Mouse (Mus musculus) liver, postnatal 0 days (tissue): ENCODE measurements around the gene Gabrp. TPM values are rescaled to one million over a fixed set of nuclear protein-coding genes. Genes with fewer than 3 reads are reported as not detected.

Experiments used
- ATAC-seq: fragments of 200-750 bp; cut with Nextera tagmentation; 2 replicates; pipeline ENCODE4 v1.8.0; 2017; ENCODE audit warnings: mild to moderate bottlenecking, moderate library complexity
- DNase-seq: peaks from one replicate; pipeline ENCODE4 v3.0.0-alpha.2; 2016
- H3K27ac ChIP-seq: fragments of 300-500 bp; sonication (generic); 2 replicates; pipeline ENCODE4 v1.5.1; 2014; ENCODE audit warnings: antibody characterized with exemption, moderate library complexity, mild to moderate bottlenecking, low read depth
- H3K27me3 ChIP-seq: fragments of 300-500 bp; sonication (generic); 2 replicates; pipeline ENCODE4 v1.6.1; 2014; ENCODE audit warnings: low read length, control low read depth, mixed read lengths; ENCODE audit not compliant: insufficient read depth
- H3K36me3 ChIP-seq: fragments of 300-500 bp; sonication (generic); replicated peaks from 2 replicates; pipeline ENCODE4 v1.6.1; 2014; ENCODE audit warnings: mild to moderate bottlenecking, control low read depth, low read length, moderate library complexity, mixed read lengths; ENCODE audit not compliant: insufficient read depth
- H3K4me1 ChIP-seq: fragments of 300-500 bp; sonication (generic); 2 replicates; pipeline ENCODE4 v1.6.1; 2014; ENCODE audit warnings: antibody characterized with exemption, mild to moderate bottlenecking, control low read depth; ENCODE audit not compliant: insufficient read depth
- H3K4me2 ChIP-seq: fragments of 300-500 bp; sonication (generic); 2 replicates; pipeline ENCODE4 v1.6.1; 2014; ENCODE audit warnings: low read depth, mild to moderate bottlenecking, low read length, moderate library complexity, mixed read lengths
- H3K4me3 ChIP-seq: fragments of 300-500 bp; sonication (generic); 2 replicates; pipeline ENCODE4 v1.5.1; 2014; ENCODE audit warnings: low read depth, low read length
- H3K9ac ChIP-seq: fragments of 300-500 bp; sonication (generic); replicated peaks from 2 replicates; pipeline ENCODE4 v1.6.1; 2014; ENCODE audit warnings: mild to moderate bottlenecking, moderate library complexity
- H3K9me3 ChIP-seq: fragments of 300-500 bp; sonication (generic); 2 replicates; pipeline ENCODE4 v1.6.1; 2016; ENCODE audit warnings: mild to moderate bottlenecking, control low read depth, low read length, mixed read lengths
- CTCF ChIP-seq: sonication (generic); IDR thresholded peaks from 2 replicates; pipeline ENCODE4 v1.5.1; 2016; ENCODE audit warnings: antibody characterized with exemption, low read depth
- EP300 ChIP-seq: IDR thresholded peaks from 2 replicates; pipeline ENCODE4 v1.6.1; 2016; ENCODE audit warnings: antibody characterized with exemption, low read depth, mild to moderate bottlenecking
- polyA plus RNA-seq: library from polyadenylated mRNA; unstranded; fragments of >200 nt; fragmentation: Nextera tagmentation; extraction: Ambion mirVana; gene quantifications from 2 replicates; pipeline ENCODE4 v1.2.1, GENCODE M21; 2015

Gene Gabrp
- polyA plus RNA-seq, 1 experiment from 2014 or later: 0.05 TPM

DNA sequence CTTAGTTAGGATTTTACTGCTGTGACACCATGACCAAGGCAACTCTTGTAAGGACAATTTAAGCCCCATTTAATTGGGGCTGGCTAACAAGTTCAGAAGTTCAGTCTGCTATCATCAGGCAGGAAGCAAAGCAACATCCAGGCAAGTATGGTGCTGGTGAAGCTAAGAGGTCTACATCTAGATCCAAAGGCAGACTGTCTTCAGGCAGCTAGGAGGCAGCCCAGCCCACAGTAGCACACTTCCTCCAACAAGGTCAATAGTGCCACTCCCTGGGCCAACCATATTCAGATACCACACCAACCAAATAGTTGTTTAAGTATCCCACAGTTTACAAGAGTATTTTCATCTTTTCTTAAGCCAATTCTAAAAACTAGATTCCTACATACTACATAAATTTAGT lies 69.4 kb downstream of the Gabrp start:
- Histone ChIP-seq H3K4me3 (no peak overlapping the region), H3K36me3 (no peaks in the 10 kb centered on the region), H3K27me3 (no peaks in the 10 kb centered on the region), H3K27ac (no peak overlapping the region), H3K9ac (no peak overlapping the region), H3K4me1 (0 out of 2 replicates have a peak, but pooled peaks cover 2% of the 10 kb centered on the region), H3K4me2 (no peak overlapping the region), H3K9me3 (no peaks in the 10 kb centered on the region)
- ATAC-seq (no peak), DNase-seq (no peak)
- TF ChIP-seq CTCF (no peak), EP300 (no peak)

Other genes starting within 250 kb of the Gabrp start
- 1.1 and 1.2 TPM in 2 replicates for gene Ranbp17, start 65.2 kb downstream of the Gabrp start, polyA plus RNA-seq
- not detected in 2 replicates for gene D130052B06Rik, start 20.3 kb upstream of the Gabrp start, polyA plus RNA-seq